Mouse (Mus musculus) intestine, embryonic 14.5 days (tissue): Measurements from ENCODE around the gene Eprs. TPM values are rescaled to one million over a fixed set of nuclear protein-coding genes. Genes with fewer than 3 reads are reported as not detected.

Experiments used
- ATAC-seq: fragments of 200-750 bp; cut with Nextera tagmentation; replicated peaks from 2 replicates; pipeline ENCODE4 v1.8.0; 2017; ENCODE audit warnings: low read depth, moderate number of reproducible peaks, moderate TSS enrichment, moderate library complexity; ENCODE audit not compliant: low FRiP score, low TSS enrichment
- DNase-seq: peaks from one replicate; pipeline ENCODE4 v3.0.0-alpha.2; 2018; ENCODE audit warnings: low spot score
- H3K27ac ChIP-seq: fragments of 300-500 bp; sonication (generic); 2 replicates; pipeline ENCODE4 v1.5.1; 2014; ENCODE audit warnings: low read depth, mild to moderate bottlenecking, control low read depth
- H3K27me3 ChIP-seq: fragments of 300-500 bp; sonication (generic); replicated peaks from 2 replicates; pipeline ENCODE4 v1.6.1; 2014; ENCODE audit warnings: low read length, control low read depth; ENCODE audit not compliant: control insufficient read depth, insufficient read depth
- H3K36me3 ChIP-seq: fragments of 300-500 bp; sonication (generic); 2 replicates; pipeline ENCODE4 v1.6.1; 2014; ENCODE audit warnings: low read length, control low read depth; ENCODE audit not compliant: control insufficient read depth, insufficient read depth
- H3K4me1 ChIP-seq: fragments of 300-500 bp; sonication (generic); replicated peaks from 2 replicates; pipeline ENCODE4 v1.6.1; 2014; ENCODE audit warnings: low read length, control low read depth, mixed read lengths; ENCODE audit not compliant: control insufficient read depth, insufficient read depth
- H3K4me2 ChIP-seq: fragments of 300-500 bp; sonication (generic); 2 replicates; pipeline ENCODE4 v1.6.1; 2014; ENCODE audit warnings: low read length
- H3K4me3 ChIP-seq: fragments of 300-500 bp; sonication (generic); 2 replicates; pipeline ENCODE4 v1.5.1; 2014; ENCODE audit warnings: low read depth, low read length, control low read depth, mixed read lengths
- H3K9ac ChIP-seq: fragments of 300-500 bp; sonication (generic); 2 replicates; pipeline ENCODE4 v1.6.1; 2014; ENCODE audit warnings: mild to moderate bottlenecking, low read length
- H3K9me3 ChIP-seq: fragments of 300-500 bp; sonication (generic); 2 replicates; pipeline ENCODE4 v1.6.1; 2016; ENCODE audit warnings: low read length, control low read depth; ENCODE audit not compliant: control insufficient read depth
- WGBS: fragments of 180-500 bp; shearing (Covaris S2); extraction: QIAGEN DNeasy Blood & Tissue Kit; methylation state at CpG from one replicate; pipeline ENCODE4 v1.1.7; 2014; 5-methylcytosine and 5-hydroxymethylcytosine counted together
- polyA plus RNA-seq: library from polyadenylated mRNA; unstranded; fragments of >200 nt; fragmentation: Nextera tagmentation; extraction: Ambion mirVana; gene quantifications from 2 replicates; pipeline ENCODE4 v1.2.1, GENCODE M21; 2014

The Eprs gene
- polyA plus RNA-seq, 1 experiment from 2014 or later = 149 TPM

DNA sequence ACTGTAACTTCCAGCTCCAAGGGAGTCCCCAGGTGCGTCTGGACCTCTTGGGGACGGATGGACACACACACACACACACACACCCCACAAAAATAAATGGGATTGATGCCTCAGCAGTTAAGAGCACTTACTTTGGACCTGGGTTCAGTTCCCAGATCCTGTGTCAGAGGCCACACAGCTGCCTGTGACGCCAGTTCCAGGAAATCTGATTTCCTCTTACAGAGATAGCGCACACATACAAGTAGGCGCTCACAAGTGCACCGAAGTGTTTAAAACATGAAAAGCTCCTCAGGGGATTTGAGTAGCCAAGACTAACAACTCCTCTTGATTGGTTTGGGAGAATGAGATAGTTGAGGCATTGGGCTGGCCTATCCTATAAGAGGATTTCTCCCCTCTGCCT, 57.9 kb downstream of the Eprs start:
- H3K4me1 ChIP-seq = no peaks in the 10 kb centered on the region
- H3K9ac ChIP-seq = no peak overlapping the region
- H3K4me2 ChIP-seq = no peak overlapping the region
- no peaks in the 10 kb centered on the region for H3K9me3 ChIP-seq
- peaks cover 95% of the 10 kb centered on the region for H3K36me3 ChIP-seq
- peak; percentile 31 for DNase-seq
- 93% methylated on average over 6 of the region's 6 CpGs for WGBS
- H3K27me3 ChIP-seq = no peaks in the 10 kb centered on the region
- ATAC-seq = no peak
- no peak overlapping the region for H3K4me3 ChIP-seq
- no peak overlapping the region for H3K27ac ChIP-seq

DNA sequence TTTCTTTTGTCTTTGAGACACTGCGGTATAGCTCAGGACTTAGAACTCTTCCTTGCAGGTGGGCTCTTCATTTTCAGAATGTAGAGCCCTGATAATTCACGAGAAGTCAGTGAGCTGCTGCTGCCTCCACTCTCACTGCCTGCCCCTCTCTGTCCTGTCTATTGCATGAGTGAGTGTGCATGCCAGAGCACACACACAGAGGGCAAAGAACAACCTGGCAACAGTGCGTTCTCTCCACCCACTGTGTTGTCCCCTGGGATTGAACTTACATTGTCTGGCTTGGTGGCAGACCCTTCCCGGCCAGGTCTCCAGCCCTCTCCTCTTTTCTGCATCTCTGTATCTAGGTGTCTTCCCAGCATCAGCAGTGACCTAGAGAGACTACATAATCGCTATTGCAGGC, 63.7 kb downstream of the Eprs start:
- Histone ChIP-seq H3K27me3 (no peaks in the 10 kb centered on the region), H3K4me3 (no peak overlapping the region), H3K36me3 (peaks cover 75% of the 10 kb centered on the region), H3K4me2 (no peak overlapping the region), H3K27ac (no peak overlapping the region), H3K9ac (no peak overlapping the region), H3K4me1 (no peaks in the 10 kb centered on the region), H3K9me3 (no peaks in the 10 kb centered on the region)
- WGBS = 80% methylated on average over 5 of the region's 5 CpGs
- DNase-seq = no peak
- no peak for ATAC-seq

DNA sequence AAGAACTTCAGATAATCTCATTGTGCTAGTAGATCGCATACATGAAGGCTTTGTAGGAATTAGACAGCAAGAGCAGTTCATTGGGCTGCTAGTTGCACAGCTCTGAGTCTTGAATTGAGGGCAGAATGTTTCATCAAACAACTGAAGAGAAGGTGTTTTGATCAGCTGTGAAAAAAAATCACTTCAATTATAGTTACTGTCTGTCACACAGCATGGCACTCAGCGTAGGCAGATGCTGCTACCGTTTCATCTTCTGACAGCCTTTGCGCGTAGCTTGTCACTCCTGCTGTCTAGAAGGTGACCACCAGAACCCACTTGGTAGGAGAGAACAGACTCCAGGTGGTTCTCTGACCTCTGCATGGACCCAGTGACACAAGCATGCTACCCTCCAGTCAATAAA, 67.6 kb downstream of the Eprs start:
- WGBS = 96% methylated on average over 5 of the region's 5 CpGs
- no peak overlapping the region for H3K4me2 ChIP-seq
- no peak overlapping the region for H3K27ac ChIP-seq
- H3K9ac ChIP-seq = no peak overlapping the region
- no peaks in the 10 kb centered on the region for H3K27me3 ChIP-seq
- DNase-seq (no peak), ATAC-seq (no peak)
- no peaks in the 10 kb centered on the region for H3K9me3 ChIP-seq
- H3K4me3 ChIP-seq = no peak overlapping the region
- H3K4me1 ChIP-seq = no peaks in the 10 kb centered on the region
- peaks cover 39% of the 10 kb centered on the region for H3K36me3 ChIP-seq

DNA sequence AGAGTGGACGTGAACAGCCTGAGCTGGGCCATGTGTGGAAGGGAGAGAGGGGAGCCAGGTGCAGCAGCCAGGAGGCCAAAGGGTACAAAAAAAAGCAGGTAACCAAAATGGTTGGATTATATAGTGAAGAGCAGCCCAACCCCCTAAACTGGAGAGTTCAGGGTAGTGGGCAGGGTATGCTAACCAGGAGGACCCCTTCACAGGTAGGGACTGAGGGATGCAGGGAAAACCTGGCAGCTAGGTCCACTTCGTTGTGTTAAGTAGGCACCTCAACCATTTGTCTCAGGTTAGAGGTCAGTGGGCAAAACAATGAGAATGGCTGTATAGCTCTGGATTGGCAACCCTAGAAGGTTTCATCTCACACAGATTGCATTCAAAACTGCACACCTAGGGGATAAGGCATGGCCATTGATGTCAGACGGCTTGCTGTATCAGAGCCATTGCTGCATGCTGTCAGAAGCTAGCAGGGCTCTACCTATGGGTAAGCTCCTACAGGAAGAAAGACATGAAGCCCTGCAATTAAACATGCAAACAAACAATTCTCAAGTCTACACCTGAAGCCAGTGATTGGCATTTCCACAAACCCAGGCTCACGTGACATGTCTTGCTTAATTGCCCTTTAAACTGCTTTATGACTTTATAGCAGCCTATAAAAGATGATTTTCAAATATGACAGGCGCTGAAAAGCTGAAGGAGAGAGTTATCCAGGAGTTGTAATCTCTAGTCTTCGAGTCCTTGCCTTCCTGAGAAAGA, 68.6 kb downstream of the Eprs start:
- Histone ChIP-seq H3K4me2 (no peak overlapping the region), H3K27me3 (no peaks in the 10 kb centered on the region), H3K9me3 (no peaks in the 10 kb centered on the region), H3K4me1 (no peaks in the 10 kb centered on the region), H3K36me3 (peaks cover 30% of the 10 kb centered on the region), H3K27ac (no peak overlapping the region), H3K4me3 (no peak overlapping the region), H3K9ac (no peak overlapping the region)
- 59% methylated on average over 6 of the region's 6 CpGs for WGBS
- DNase-seq (no peak), ATAC-seq (peak; percentile 79)

DNA sequence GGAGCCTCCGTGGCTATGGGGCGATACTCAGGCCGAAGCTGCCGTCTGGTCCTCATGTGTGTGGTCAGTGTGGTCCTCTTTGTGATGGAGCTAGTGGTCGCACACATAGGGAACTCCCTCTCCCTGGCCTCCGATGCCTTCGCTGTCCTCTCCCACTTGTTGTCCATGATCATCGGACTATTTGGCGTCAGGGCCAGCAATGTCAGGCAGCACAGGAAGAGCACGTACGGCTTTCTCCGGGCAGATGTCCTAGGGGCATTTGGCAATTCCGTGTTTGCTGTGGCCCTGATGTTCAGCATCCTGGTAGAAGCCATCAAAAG, 69.1 kb downstream of the Eprs start:
- H3K9me3 ChIP-seq = no peaks in the 10 kb centered on the region
- no peak overlapping the region for H3K4me2 ChIP-seq
- DNase-seq (no peak), ATAC-seq (peak; percentile 50; the same call in 1 of the 2 replicates)
- H3K27ac ChIP-seq = no peak overlapping the region
- no peak overlapping the region for H3K9ac ChIP-seq
- H3K4me1 ChIP-seq = no peaks in the 10 kb centered on the region
- no peak overlapping the region for H3K4me3 ChIP-seq
- H3K36me3 ChIP-seq = peaks cover 24% of the 10 kb centered on the region
- WGBS = 73% methylated on average over 13 of the region's 13 CpGs
- H3K27me3 ChIP-seq = no peaks in the 10 kb centered on the region

DNA sequence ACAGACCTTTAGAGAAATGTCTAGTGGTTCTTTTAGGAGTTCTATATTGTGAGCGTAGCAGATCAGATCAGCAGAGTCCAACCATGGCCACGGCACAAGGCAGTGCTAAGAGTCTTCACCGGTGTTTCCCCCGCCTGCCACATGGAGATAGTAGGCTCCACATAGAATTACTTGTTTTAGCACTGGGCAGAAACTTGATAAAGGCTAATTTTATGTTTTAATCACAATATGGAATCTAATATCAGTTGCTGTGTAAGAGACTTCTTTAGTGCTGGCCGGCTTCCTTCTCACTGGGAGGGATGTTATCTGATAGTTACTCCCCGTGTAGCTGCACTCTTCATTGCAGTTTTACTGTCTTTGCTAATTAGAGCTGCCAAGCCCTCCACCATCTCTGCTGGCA, 70.3 kb downstream of the Eprs start:
- H3K9me3 ChIP-seq = no peaks in the 10 kb centered on the region
- no peak for DNase-seq
- no peaks in the 10 kb centered on the region for H3K27me3 ChIP-seq
- no peak overlapping the region for H3K27ac ChIP-seq
- no peaks in the 10 kb centered on the region for H3K4me1 ChIP-seq
- peaks cover 17% of the 10 kb centered on the region for H3K36me3 ChIP-seq
- no peak overlapping the region for H3K9ac ChIP-seq
- no peak for ATAC-seq
- no peak overlapping the region for H3K4me3 ChIP-seq
- 76% methylated on average over 6 of the region's 6 CpGs for WGBS
- H3K4me2 ChIP-seq = no peak overlapping the region

DNA sequence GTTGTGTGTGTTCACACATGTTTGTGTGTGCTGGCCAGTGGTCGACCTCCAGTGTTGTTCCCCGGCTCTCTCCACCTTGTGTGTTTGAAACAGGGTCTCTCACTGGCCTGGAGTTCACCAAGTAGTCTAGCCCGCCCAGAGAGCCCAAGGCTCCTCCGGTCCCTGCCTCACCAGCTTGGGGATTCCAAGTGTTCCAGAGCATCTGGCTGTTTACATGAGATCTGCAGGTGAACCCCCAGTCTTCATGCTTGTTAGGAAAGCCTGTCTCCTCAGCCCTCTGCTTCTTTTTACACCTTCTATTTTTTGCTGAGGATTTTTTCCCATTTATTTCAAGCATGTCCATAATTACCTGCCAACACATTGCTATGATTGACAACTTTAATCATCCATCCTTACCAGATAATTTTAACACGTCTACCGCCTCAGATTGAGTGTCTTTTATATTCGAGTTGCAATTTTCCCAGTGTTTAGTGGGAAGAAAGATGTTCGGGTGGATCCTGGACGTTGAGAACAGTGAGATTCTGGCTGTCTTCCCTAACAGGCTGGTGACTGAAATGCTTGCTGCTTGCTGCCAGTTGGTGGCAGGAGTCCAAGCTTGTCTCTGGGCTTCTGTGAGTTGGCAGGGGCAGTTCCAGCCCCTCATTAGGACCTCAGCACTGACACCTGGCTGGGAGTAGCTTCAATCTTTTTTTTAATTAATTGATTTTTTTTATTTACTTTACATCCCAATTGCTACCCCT, 76.2 kb downstream of the Eprs start:
- Histone ChIP-seq H3K27ac (no peak overlapping the region), H3K9ac (no peak overlapping the region), H3K36me3 (no peaks in the 10 kb centered on the region), H3K9me3 (no peaks in the 10 kb centered on the region), H3K27me3 (no peaks in the 10 kb centered on the region), H3K4me2 (no peak overlapping the region), H3K4me3 (no peak overlapping the region), H3K4me1 (no peaks in the 10 kb centered on the region)
- no peak for DNase-seq
- ATAC-seq = no peak
- 69% methylated on average over 9 of the region's 9 CpGs for WGBS

DNA sequence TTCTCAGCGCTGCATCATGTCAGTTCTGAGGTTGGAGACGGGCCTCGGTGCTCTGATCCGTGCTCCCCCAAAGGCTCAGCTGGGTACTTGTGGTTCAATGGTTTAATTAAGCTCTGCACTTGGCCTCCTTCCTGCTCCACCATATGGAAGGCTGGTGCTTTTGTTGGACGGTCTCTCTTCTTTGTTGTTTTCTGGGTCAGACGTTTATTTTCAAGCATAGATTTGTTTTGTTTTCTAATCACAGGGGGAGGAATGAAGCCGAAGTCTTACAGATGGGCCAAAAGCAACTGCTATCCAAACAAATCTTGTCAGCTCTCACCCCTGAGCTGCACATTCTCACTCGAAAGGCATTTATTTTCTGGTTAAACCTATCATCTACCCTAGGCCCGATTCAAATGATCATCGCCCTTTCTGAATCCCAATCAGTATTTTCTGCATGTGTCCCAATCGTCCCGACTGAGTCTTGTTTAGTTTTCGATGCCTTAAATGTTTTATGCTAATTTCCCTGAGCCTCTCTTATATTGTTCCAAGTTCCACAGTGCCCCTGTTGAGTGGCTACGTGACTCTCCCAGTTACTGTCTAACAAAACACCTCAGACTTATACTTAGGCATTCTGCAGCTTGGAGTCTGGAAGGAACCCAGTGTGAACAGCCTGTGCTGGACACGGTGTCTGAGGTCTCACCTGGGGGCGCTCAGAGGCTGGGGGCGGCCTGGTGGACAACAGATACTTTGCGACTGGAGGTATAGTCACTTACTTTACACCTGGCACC, 79.0 kb downstream of the Eprs start:
- Histone ChIP-seq H3K4me3 (no peak overlapping the region), H3K4me1 (no peaks in the 10 kb centered on the region), H3K9ac (no peak overlapping the region), H3K36me3 (no peaks in the 10 kb centered on the region), H3K27me3 (no peaks in the 10 kb centered on the region), H3K9me3 (no peaks in the 10 kb centered on the region), H3K27ac (no peak overlapping the region), H3K4me2 (no peak overlapping the region)
- DNase-seq (no peak), ATAC-seq (no peak)
- 73% methylated on average over 18 of the region's 18 CpGs for WGBS
